Mouse (Mus musculus): ENCODE measurements around the gene Klf12. TPM values are rescaled to one million over a fixed set of nuclear protein-coding genes. Genes with fewer than 3 reads are reported as not detected.

The Klf12 gene
- polyA plus RNA-seq, 1 experiment, result 1.4 TPM

GRCm38 (mm10) chr14:100206207-100206606 is 78.3 kb downstream of the Klf12 start:
- no peak overlapping the region for H3K4me3 ChIP-seq

DNA sequence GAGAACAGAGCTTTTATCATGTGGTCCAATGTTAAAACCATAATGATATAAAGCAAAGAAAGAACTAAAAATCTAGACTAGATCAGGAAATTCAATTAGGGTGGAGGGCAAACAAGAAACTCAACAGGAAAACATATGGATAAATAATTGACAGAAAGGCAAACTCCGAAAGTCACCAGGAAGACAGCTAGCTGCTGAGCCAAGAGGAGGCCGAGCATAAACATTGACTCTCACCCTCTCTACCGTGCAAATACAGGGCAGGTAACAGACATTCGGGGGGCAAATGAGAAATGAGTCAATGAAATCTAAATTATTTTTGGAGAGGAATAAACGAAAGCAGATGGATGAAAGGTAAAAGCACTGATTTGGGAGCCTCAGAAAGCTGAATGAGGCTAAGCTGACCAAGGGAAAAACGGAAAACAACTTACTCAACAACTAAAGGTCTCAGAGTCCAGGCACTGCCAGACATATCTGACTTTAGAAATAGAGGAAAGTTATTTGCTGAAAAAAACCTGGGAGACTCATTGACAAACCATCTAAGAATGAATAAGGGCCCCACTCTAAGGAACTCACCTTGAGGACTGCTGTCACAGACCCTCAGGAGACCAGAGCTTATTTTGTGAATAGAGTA is 84.3 kb downstream of the Klf12 start:
- Histone ChIP-seq H3K27me3 (ENCODE audit: control insufficient read depth, insufficient read depth, insufficient read length) (no peaks in the 10 kb centered on the region), H3K36me3 (ENCODE audit: control insufficient read depth, insufficient read depth) (no peaks in the 10 kb centered on the region), H3K4me3 (no peak overlapping the region), H3ac (ENCODE audit: control insufficient read depth, insufficient read length) (no peak overlapping the region), H3K4me2 (ENCODE audit: low read depth) (no peak overlapping the region), H3K79me2 (ENCODE audit: control insufficient read depth, insufficient read depth) (no peaks in the 10 kb centered on the region)
- TF ChIP-seq SRF (IDR thresholded peaks at IDR 0.05; ENCODE audit: control insufficient read depth, insufficient read length, low read depth) (no peak), MAX (IDR thresholded peaks at IDR 0.05; ENCODE audit: low read depth) (no peak)

More at GRCm38 (mm10) chr14:100206207-100206606, 78.3 kb downstream of the Klf12 start:
- no peak overlapping the region for H3K4me2 ChIP-seq (ENCODE audit: low read depth)
- H3ac ChIP-seq (ENCODE audit: control insufficient read depth, insufficient read length), result no peak overlapping the region
- no peak for TF ChIP-seq TCF3 (IDR thresholded peaks at IDR 0.05; ENCODE audit: insufficient read length, low read depth)
- no peak for TF ChIP-seq TCF12 (IDR thresholded peaks at IDR 0.05; ENCODE audit: insufficient read depth, poor library complexity, severe bottlenecking)
- TF ChIP-seq CEBPB (IDR thresholded peaks at IDR 0.05; ENCODE audit: insufficient read depth, poor library complexity, severe bottlenecking), result no peak
- no peak for TF ChIP-seq SRF (IDR thresholded peaks at IDR 0.05; ENCODE audit: control insufficient read depth, insufficient read length, low read depth)
- TF ChIP-seq MAX (IDR thresholded peaks at IDR 0.05; ENCODE audit: low read depth), result no peak
- no peak for TF ChIP-seq MYOD1 (IDR thresholded peaks at IDR 0.05; ENCODE audit: control insufficient read depth in 1 of 3, insufficient read length in 2 of 3, low read depth in 2 of 3)
- no peak for TF ChIP-seq USF1 (IDR thresholded peaks at IDR 0.05; ENCODE audit: low read depth)
- TF ChIP-seq MYOG (IDR thresholded peaks at IDR 0.05; ENCODE audit: control insufficient read depth in 1 of 3, insufficient read depth in 1 of 3, insufficient read length in 2 of 3, low read depth in 2 of 3), result no peak
- no peak for TF ChIP-seq POLR2AphosphoS2 (IDR thresholded peaks at IDR 0.05; ENCODE audit: insufficient read length, low read depth)
- no peaks in the 10 kb centered on the region for H3K79me2 ChIP-seq (ENCODE audit: control insufficient read depth, insufficient read depth)
- H3K27me3 ChIP-seq (ENCODE audit: control insufficient read depth, insufficient read depth, insufficient read length), result no peaks in the 10 kb centered on the region
- H3K36me3 ChIP-seq (ENCODE audit: control insufficient read depth, insufficient read depth), result no peaks in the 10 kb centered on the region

DNA sequence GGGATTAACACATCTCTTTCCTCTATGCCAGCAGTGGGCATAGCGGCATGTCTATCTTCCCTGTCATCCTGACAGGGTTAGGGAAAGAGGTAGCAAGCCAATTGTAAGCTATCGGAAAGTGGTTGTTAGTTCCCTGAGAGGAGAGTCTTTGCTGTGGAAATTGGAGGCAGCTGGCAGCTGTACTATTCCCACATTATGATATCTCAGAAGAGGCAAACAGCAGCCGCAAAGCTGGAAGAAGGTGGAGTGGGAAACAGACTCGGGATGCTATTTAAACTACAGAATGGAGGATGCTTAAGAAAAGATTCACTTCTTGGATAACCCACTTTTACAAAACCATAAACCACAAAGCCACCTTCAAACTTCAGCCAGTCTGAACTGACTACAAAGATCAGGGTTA is 85.8 kb downstream of the Klf12 start:
- H3K36me3 ChIP-seq (ENCODE audit: control insufficient read depth, insufficient read depth), result no peaks in the 10 kb centered on the region
- TF ChIP-seq TCF3 (IDR thresholded peaks at IDR 0.05; ENCODE audit: insufficient read length, low read depth) (no peak), E2F4 (IDR thresholded peaks at IDR 0.05; ENCODE audit: insufficient read depth) (no peak), REST (IDR thresholded peaks at IDR 0.05; ENCODE audit: insufficient read depth, insufficient read length) (no peak), USF1 (IDR thresholded peaks at IDR 0.05; ENCODE audit: low read depth) (no peak)
- no peaks in the 10 kb centered on the region for H3K27me3 ChIP-seq (ENCODE audit: control insufficient read depth, insufficient read depth, insufficient read length)
- H3ac ChIP-seq (ENCODE audit: control insufficient read depth, insufficient read length), result no peak overlapping the region
- no peak overlapping the region for H3K4me2 ChIP-seq (ENCODE audit: low read depth)
- H3K79me2 ChIP-seq (ENCODE audit: control insufficient read depth, insufficient read depth), result no peaks in the 10 kb centered on the region
- no peak overlapping the region for H3K4me3 ChIP-seq

DNA sequence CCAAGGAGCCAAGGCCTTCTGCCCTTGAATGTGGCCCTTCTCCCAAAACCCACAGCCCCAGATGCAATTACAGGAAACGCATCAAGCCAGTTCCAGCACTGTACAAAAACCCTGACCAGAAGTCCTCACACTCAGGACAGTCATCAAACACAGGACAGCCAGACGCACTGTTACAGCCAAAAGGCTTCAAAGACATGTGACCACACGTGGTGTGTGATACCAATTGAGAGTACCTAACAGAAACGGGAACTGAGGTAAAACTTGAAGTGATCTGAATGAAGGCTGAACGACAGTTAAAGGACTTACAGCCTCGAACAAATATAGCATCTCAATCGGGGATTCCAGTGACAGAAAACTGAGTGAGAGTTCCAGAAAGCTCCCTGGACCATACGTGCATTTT is 87.3 kb downstream of the Klf12 start:
- TF ChIP-seq E2F4 (IDR thresholded peaks at IDR 0.05; ENCODE audit: insufficient read depth), result no peak
- TF ChIP-seq MAX (IDR thresholded peaks at IDR 0.05; ENCODE audit: low read depth), result no peak
- no peak for TF ChIP-seq CEBPB (IDR thresholded peaks at IDR 0.05; ENCODE audit: insufficient read depth, poor library complexity, severe bottlenecking)
- no peak for TF ChIP-seq REST (IDR thresholded peaks at IDR 0.05; ENCODE audit: insufficient read depth, insufficient read length)
- no peak for TF ChIP-seq USF1 (IDR thresholded peaks at IDR 0.05; ENCODE audit: low read depth)
- TF ChIP-seq MYOD1 (IDR thresholded peaks at IDR 0.05; ENCODE audit: control insufficient read depth in 1 of 3, insufficient read length in 2 of 3, low read depth in 2 of 3), result no peak
- no peak for TF ChIP-seq TCF12 (IDR thresholded peaks at IDR 0.05; ENCODE audit: insufficient read depth, poor library complexity, severe bottlenecking)
- TF ChIP-seq POLR2A (IDR thresholded peaks at IDR 0.05; ENCODE audit: insufficient read length, low read depth), result no peak
- TF ChIP-seq SRF (IDR thresholded peaks at IDR 0.05; ENCODE audit: control insufficient read depth, insufficient read length, low read depth), result no peak
- TF ChIP-seq POLR2AphosphoS2 (IDR thresholded peaks at IDR 0.05; ENCODE audit: insufficient read length, low read depth), result no peak
- no peak for TF ChIP-seq MYOG (IDR thresholded peaks at IDR 0.05; ENCODE audit: control insufficient read depth in 1 of 3, insufficient read depth in 1 of 3, insufficient read length in 2 of 3, low read depth in 2 of 3)
- TF ChIP-seq TCF3 (IDR thresholded peaks at IDR 0.05; ENCODE audit: insufficient read length, low read depth), result no peak
- Histone ChIP-seq H3K27me3 (ENCODE audit: control insufficient read depth, insufficient read depth, insufficient read length) (no peaks in the 10 kb centered on the region), H3ac (ENCODE audit: control insufficient read depth, insufficient read length) (no peak overlapping the region), H3K4me3 (no peak overlapping the region), H3K79me2 (ENCODE audit: control insufficient read depth, insufficient read depth) (no peaks in the 10 kb centered on the region), H3K36me3 (ENCODE audit: control insufficient read depth, insufficient read depth) (no peaks in the 10 kb centered on the region), H3K4me2 (ENCODE audit: low read depth) (no peak overlapping the region)

DNA sequence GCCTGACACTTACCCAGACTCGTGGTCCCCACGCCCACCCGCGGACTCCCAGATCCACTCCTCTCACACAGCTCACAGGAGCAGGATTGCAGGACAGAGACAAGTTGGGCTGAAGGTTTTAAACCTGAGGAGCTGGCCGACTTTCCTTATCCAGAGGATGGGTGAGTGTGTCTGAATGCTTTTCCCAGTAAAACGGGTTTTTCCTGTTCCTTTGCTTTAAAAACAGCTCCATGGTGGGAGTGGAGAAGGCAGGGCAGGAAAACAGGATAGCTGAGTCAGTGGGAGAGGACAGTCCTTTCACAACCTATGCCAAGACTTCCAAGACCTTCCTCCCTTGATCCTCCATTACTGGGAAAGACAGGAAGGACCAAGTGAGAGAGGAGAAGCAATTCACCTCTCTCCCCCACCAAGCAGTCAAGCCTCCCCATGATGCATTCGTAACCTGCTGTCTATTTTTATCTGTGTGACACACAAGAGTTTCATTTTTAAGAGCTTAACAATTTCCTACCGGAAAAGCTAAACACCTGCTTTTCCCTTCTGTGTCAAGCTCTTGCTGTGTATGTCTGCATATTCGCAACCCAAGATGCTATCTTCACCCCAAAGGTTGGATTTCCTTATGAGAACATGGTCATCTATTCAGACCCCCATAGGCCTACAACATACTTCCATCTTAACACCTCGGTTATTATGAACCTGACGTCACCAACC is 94.8 kb downstream of the Klf12 start:
- Histone ChIP-seq H3K4me2 (ENCODE audit: low read depth) (no peak overlapping the region), H3K79me2 (ENCODE audit: control insufficient read depth, insufficient read depth) (no peaks in the 10 kb centered on the region), H3ac (ENCODE audit: control insufficient read depth, insufficient read length) (no peak overlapping the region), H3K4me3 (no peak overlapping the region), H3K27me3 (ENCODE audit: control insufficient read depth, insufficient read depth, insufficient read length) (no peaks in the 10 kb centered on the region), H3K36me3 (ENCODE audit: control insufficient read depth, insufficient read depth) (no peaks in the 10 kb centered on the region)
- TF ChIP-seq TCF12 (IDR thresholded peaks at IDR 0.05; ENCODE audit: insufficient read depth, poor library complexity, severe bottlenecking) (no peak), REST (IDR thresholded peaks at IDR 0.05; ENCODE audit: insufficient read depth, insufficient read length) (no peak), POLR2A (IDR thresholded peaks at IDR 0.05; ENCODE audit: insufficient read length, low read depth) (no peak), SRF (IDR thresholded peaks at IDR 0.05; ENCODE audit: control insufficient read depth, insufficient read length, low read depth) (no peak), POLR2AphosphoS2 (IDR thresholded peaks at IDR 0.05; ENCODE audit: insufficient read length, low read depth) (no peak), TCF3 (IDR thresholded peaks at IDR 0.05; ENCODE audit: insufficient read length, low read depth) (no peak), E2F4 (IDR thresholded peaks at IDR 0.05; ENCODE audit: insufficient read depth) (no peak), MAX (IDR thresholded peaks at IDR 0.05; ENCODE audit: low read depth) (no peak)
